Mouse (Mus musculus) kidney, postnatal 25 days (tissue): ENCODE data around the gene Zfp266.
"Not testable (repeated sequence)": the region's sequence is repeated elsewhere in the genome, so short reads cannot be mapped to it uniquely, and the experiment has no call there.

Source experiments
- DNase-seq, 2 experiments: peaks; one replicate each; pipeline ENCODE4 v3.0.0; 2021; ENCODE audit warnings: mixed read lengths in 2 of 2

Gene Zfp266

GRCm38 (mm10) chr9:20521306-20521957 is at the start of gene Zfp266:
Gene Zfp266, minus strand, starts transcription at chr9:20521417.
- peak; percentile 94 to 96 for DNase-seq

- DNase-seq: not testable (repeated sequence)
Observed at GRCm38 (mm10) chr9:20565326-20566030, 44.3 kb upstream of the Zfp266 start.

GRCm38 (mm10) chr9:20562177-20562576 is 41.0 kb upstream of the Zfp266 start:
- DNase-seq: no peak

- no peak for DNase-seq
Observed at GRCm38 (mm10) chr9:20552698-20553097, 31.5 kb upstream of the Zfp266 start.

GRCm38 (mm10) chr9:20551781-20552275 is 30.6 kb upstream of the Zfp266 start:
- DNase-seq: no peak

GRCm38 (mm10) chr9:20545151-20545550 is 23.9 kb upstream of the Zfp266 start:
- DNase-seq: peak; percentile 38 to 42

- DNase-seq: peak; percentile 84 to 94
Observed at GRCm38 (mm10) chr9:20544070-20544821, 23.0 kb upstream of the Zfp266 start.

GRCm38 (mm10) chr9:20543496-20543895 is 22.3 kb upstream of the Zfp266 start:
- no peak for DNase-seq

- DNase-seq: no peak
Observed at GRCm38 (mm10) chr9:20536598-20536997, 15.4 kb upstream of the Zfp266 start.

- DNase-seq: no peak
Observed at GRCm38 (mm10) chr9:20534326-20534926, 13.2 kb upstream of the Zfp266 start.

GRCm38 (mm10) chr9:20520531-20521210 is 546 bp downstream of the Zfp266 start:
- no peak for DNase-seq

GRCm38 (mm10) chr9:20519949-20520348 is 1.3 kb downstream of the Zfp266 start:
- DNase-seq: no peak

GRCm38 (mm10) chr9:20518708-20519107 is 2.5 kb downstream of the Zfp266 start:
- DNase-seq: no peak

GRCm38 (mm10) chr9:20517727-20518126 is 3.5 kb downstream of the Zfp266 start:
- DNase-seq: no peak

GRCm38 (mm10) chr9:20514016-20514415 is 7.2 kb downstream of the Zfp266 start:
- no peak for DNase-seq

- DNase-seq: no peak
Observed at GRCm38 (mm10) chr9:20512714-20513113, 8.5 kb downstream of the Zfp266 start.

GRCm38 (mm10) chr9:20511645-20512044 is 9.6 kb downstream of the Zfp266 start:
- no peak for DNase-seq

- no peak for DNase-seq
Observed at GRCm38 (mm10) chr9:20510346-20510745, 10.9 kb downstream of the Zfp266 start.

GRCm38 (mm10) chr9:20509676-20510075 is 11.5 kb downstream of the Zfp266 start:
- no peak for DNase-seq

GRCm38 (mm10) chr9:20504801-20505200 is 16.4 kb downstream of the Zfp266 start:
- peak in 1 of 2 experiments; percentile 41 for DNase-seq

- DNase-seq: no peak
Observed at GRCm38 (mm10) chr9:20493281-20493680, 27.9 kb downstream of the Zfp266 start.

- DNase-seq: peak; percentile 86 to 91
Observed at GRCm38 (mm10) chr9:20492527-20493233, 28.5 kb downstream of the Zfp266 start, which contains the start of gene Zfp426. Gene Zfp426, minus strand, starts transcription at chr9:20492746.
